Mouse (Mus musculus): ENCODE results near the gene Tspan8.

DNA sequence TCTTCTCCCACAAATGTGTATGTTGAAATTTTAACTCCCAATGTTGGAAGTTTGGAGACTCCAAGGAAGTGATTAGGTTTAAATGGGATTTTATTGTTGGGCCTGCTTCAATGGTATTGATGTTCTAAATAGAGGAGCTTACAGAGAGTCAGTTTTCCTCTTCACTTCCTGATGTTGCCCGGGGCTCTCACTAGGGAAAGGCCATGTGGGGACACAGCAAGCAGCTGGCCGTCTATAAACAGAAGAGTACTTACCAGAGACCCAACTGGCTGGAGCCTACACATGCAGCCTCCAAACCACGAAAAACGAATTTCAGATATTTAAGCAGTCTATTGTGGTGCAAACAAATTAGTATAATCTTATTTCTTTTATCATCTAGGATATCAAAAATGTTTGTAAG, 75.3 kb downstream of the Tspan8 start:
- TF ChIP-seq CTCF (IDR thresholded peaks at IDR 0.05; ENCODE audit: low read depth): no peak
- no peak for TF ChIP-seq EP300 (IDR thresholded peaks at IDR 0.05; ENCODE audit: low read depth)

Measured in liver, postnatal 0 days (tissue).